Mouse (Mus musculus) embryonic facial prominence, embryonic 14.5 days (tissue): ENCODE measurements around the gene Tnfrsf1b. TPM values are rescaled to one million over a fixed set of nuclear protein-coding genes. Genes with fewer than 3 reads are reported as not detected.

ENCODE experiments used
- ATAC-seq: fragments of 200-750 bp; cut with Nextera tagmentation; 2 replicates; pipeline ENCODE4 v1.8.0; 2017; ENCODE audit warnings: low read depth, moderate number of reproducible peaks, moderate TSS enrichment
- DNase-seq: peaks from one replicate; pipeline ENCODE4 v3.0.0-alpha.2; 2015; ENCODE audit warnings: low spot score
- H3K27ac ChIP-seq: fragments of 300-500 bp; sonication (generic); replicated peaks from 2 replicates; pipeline ENCODE4 v1.5.1; 2014; ENCODE audit warnings: low read depth, mild to moderate bottlenecking, low read length, moderate library complexity
- H3K27me3 ChIP-seq: fragments of 300-500 bp; sonication (generic); replicated peaks from 2 replicates; pipeline ENCODE4 v1.6.1; 2014; ENCODE audit warnings: low read length; ENCODE audit not compliant: control insufficient read depth, insufficient read depth
- H3K36me3 ChIP-seq: fragments of 300-500 bp; sonication (generic); 2 replicates; pipeline ENCODE4 v1.6.1; 2014; ENCODE audit warnings: low read length, mixed read lengths; ENCODE audit not compliant: control insufficient read depth, insufficient read depth
- H3K4me1 ChIP-seq: fragments of 300-500 bp; sonication (generic); 2 replicates; pipeline ENCODE4 v1.6.1; 2014; ENCODE audit warnings: antibody characterized with exemption, low read length; ENCODE audit not compliant: control insufficient read depth, insufficient read depth
- H3K4me2 ChIP-seq: fragments of 300-500 bp; sonication (generic); 2 replicates; pipeline ENCODE4 v1.6.1; 2014; ENCODE audit warnings: low read depth, mild to moderate bottlenecking, low read length, moderate library complexity, mixed read lengths
- H3K4me3 ChIP-seq: fragments of 300-500 bp; sonication (generic); 2 replicates; pipeline ENCODE4 v1.5.1; 2014; ENCODE audit warnings: low read depth, mild to moderate bottlenecking, low read length
- H3K9ac ChIP-seq: fragments of 300-500 bp; sonication (generic); 2 replicates; pipeline ENCODE4 v1.6.1; 2014; ENCODE audit warnings: low read depth, mild to moderate bottlenecking, low read length, moderate library complexity, mixed read lengths
- H3K9me3 ChIP-seq: fragments of 300-500 bp; sonication (generic); 2 replicates; pipeline ENCODE4 v1.6.1; 2016; ENCODE audit warnings: low read length; ENCODE audit not compliant: control insufficient read depth
- WGBS: fragments of 180-500 bp; shearing (Covaris S2); extraction: QIAGEN DNeasy Blood & Tissue Kit; methylation state at CpG from one replicate; pipeline ENCODE4 v1.1.7; 2014; 5-methylcytosine and 5-hydroxymethylcytosine counted together
- polyA plus RNA-seq: library from polyadenylated mRNA; unstranded; fragments of >200 nt; fragmentation: Nextera tagmentation; extraction: Ambion mirVana; gene quantifications from 2 replicates; pipeline ENCODE4 v1.2.1, GENCODE M21; 2014

Tnfrsf1b gene
- polyA plus RNA-seq, 1 experiment from 2014 or later: 4.5 TPM

DNA sequence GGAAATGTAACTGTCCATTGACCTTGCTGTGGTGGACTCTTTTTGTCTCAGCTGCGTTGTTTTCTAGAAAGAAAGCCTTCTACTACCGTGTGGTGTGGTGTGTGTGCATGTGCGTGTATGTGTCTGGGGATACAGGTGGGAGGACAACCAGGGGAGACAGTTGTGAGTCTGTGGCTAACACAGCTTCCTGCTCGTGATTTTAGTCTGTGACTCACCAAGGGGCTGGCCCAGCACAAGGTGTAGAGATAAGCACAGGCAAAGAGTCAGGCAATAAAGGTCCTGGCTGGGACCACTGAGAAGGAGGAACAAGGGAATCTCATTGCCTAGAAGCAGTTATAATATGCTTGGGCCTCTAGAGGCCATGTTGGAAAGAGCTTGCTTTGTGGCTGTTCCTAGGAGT is 3.3 kb upstream of the Tnfrsf1b start:
- H3K27ac ChIP-seq: no peak overlapping the region
- no peak for DNase-seq
- H3K4me1 ChIP-seq: 0 out of 2 replicates have a peak, but pooled peaks cover 3% of the 10 kb centered on the region
- H3K9ac ChIP-seq: no peak overlapping the region
- 75% methylated on average over 4 of the region's 4 CpGs for WGBS
- H3K9me3 ChIP-seq: no peaks in the 10 kb centered on the region
- no peaks in the 10 kb centered on the region for H3K36me3 ChIP-seq
- H3K4me2 ChIP-seq: no peak overlapping the region
- no peak overlapping the region for H3K4me3 ChIP-seq
- ATAC-seq: no peak
- H3K27me3 ChIP-seq: peaks cover 29% of the 10 kb centered on the region

DNA sequence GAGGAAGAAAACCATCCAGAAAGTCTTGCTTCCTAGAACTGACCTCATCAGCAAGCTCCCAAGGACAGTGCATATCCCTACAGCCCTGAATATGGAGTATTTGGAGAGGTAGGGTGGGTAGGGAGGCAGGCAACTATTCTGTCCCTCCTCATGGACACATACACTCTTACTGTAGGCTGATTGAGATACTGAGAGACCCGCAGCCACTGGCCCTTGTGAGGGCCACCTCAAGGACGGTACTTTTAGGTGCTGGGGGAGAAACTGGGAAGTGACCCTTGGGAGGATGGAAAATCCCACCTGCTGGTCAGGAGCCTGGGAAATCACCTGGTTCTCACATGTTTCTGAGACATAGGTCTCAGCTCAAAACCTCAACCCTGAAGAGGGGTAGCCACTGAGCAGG is 886 bp upstream of the Tnfrsf1b start:
- WGBS: 63% methylated on average over 2 of the region's 2 CpGs

GRCm38 (mm10) chr4:145245581-145245980 is 1.1 kb downstream of the Tnfrsf1b start:
- no peak overlapping the region; the same call in 1 of the 2 replicates for H3K4me2 ChIP-seq

More for the DNA sequence above, 886 bp upstream of the Tnfrsf1b start:
- H3K27me3 ChIP-seq: peaks cover 31% of the 10 kb centered on the region
- 0 out of 2 replicates have a peak, but pooled peaks cover 3% of the 10 kb centered on the region for H3K4me1 ChIP-seq
- no peak overlapping the region for H3K27ac ChIP-seq
- H3K4me2 ChIP-seq: no peak overlapping the region
- ATAC-seq: no peak
- no peak overlapping the region for H3K4me3 ChIP-seq
- no peak overlapping the region for H3K9ac ChIP-seq
- no peaks in the 10 kb centered on the region for H3K36me3 ChIP-seq
- no peak for DNase-seq
- no peaks in the 10 kb centered on the region for H3K9me3 ChIP-seq

GRCm38 (mm10) chr4:145244676-145245075 is 2.0 kb downstream of the Tnfrsf1b start:
- WGBS: 92% methylated on average over 2 of the region's 2 CpGs
- ATAC-seq (no peak), DNase-seq (no peak)
- Histone ChIP-seq H3K9me3 (no peaks in the 10 kb centered on the region), H3K27me3 (peaks cover 31% of the 10 kb centered on the region), H3K27ac (no peak overlapping the region), H3K36me3 (no peaks in the 10 kb centered on the region), H3K4me3 (no peak overlapping the region), H3K4me2 (no peak overlapping the region), H3K4me1 (peaks cover 5% of the 10 kb centered on the region; the same call in 1 of the 2 replicates), H3K9ac (no peak overlapping the region)

More at GRCm38 (mm10) chr4:145245581-145245980, 1.1 kb downstream of the Tnfrsf1b start:
- no peak for ATAC-seq
- no peak overlapping the region for H3K9ac ChIP-seq
- H3K36me3 ChIP-seq: no peaks in the 10 kb centered on the region
- no peak overlapping the region for H3K27ac ChIP-seq
- 0 out of 2 replicates have a peak, but pooled peaks cover 3% of the 10 kb centered on the region for H3K4me1 ChIP-seq
- DNase-seq: no peak
- H3K9me3 ChIP-seq: no peaks in the 10 kb centered on the region
- WGBS: 88% methylated on average over 3 of the region's 3 CpGs
- no peak overlapping the region for H3K4me3 ChIP-seq
- H3K27me3 ChIP-seq: peaks cover 31% of the 10 kb centered on the region

DNA sequence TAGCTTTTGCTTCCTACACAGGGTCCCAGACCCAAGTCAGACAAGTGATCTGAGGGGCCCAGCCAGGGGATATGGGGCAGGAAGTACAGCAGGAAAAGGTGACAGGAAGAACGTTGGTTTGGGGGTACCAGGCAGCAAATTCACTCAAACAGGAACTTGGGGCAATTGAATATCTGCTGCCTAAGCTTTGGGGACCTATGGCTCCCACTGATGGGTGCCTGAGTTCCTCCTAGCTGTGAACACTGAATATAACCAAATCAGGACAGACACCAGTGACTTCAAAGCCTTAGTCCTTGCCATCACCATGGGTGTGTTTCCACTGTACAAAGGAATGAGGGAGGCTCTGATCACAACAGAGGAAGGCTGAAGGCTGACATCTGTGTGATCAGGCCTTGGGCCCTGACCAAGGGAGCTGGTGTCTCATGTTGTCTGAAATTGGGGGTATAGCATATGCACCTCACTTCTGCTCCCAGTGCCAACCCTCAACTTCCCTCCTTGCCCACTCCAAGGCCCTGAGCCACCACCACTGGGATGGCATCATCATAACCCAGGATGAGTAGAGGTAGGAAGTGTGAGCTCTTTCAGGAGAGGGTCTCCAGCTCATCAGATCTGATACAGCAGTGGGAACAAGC is 3.8 kb downstream of the Tnfrsf1b start:
- no peak overlapping the region for H3K4me3 ChIP-seq
- no peak overlapping the region for H3K4me2 ChIP-seq
- 57% methylated on average over 1 of the region's 1 CpGs for WGBS
- H3K9me3 ChIP-seq: no peaks in the 10 kb centered on the region
- H3K36me3 ChIP-seq: no peaks in the 10 kb centered on the region
- H3K27me3 ChIP-seq: peaks cover 29% of the 10 kb centered on the region
- DNase-seq: no peak
- H3K27ac ChIP-seq: no peak overlapping the region
- ATAC-seq: no peak
- peaks cover 7% of the 10 kb centered on the region; the same call in 1 of the 2 replicates for H3K4me1 ChIP-seq
- no peak overlapping the region for H3K9ac ChIP-seq

DNA sequence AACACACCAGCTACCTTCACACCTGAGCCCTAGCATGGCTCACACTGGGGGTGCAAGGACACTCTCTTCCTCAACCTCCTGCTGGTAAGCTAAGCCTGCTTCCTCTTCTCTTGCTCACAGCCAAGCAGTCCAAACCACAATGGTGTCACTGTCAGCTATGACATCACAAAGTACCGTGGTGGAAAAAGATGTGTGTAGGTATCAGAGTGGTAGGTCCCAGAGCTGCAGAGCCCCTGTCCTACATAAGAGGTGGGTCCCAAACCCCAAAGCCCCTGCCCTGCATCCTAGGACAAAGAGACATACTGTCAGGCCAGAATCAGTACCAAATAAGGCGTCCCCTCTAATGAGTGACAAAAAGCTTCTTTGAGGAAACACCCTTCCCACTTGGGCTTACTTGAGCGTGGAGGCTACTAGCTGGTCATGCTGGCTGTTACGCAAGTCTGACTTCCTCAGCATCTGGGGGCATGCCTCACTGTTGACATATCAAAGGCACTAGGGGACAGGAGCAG is 5.9 kb downstream of the Tnfrsf1b start:
- Histone ChIP-seq H3K4me3 (no peak overlapping the region), H3K4me1 (peaks cover 4% of the 10 kb centered on the region; the same call in 1 of the 2 replicates), H3K4me2 (no peak overlapping the region), H3K27ac (no peak overlapping the region), H3K27me3 (peaks cover 9% of the 10 kb centered on the region), H3K9ac (no peak overlapping the region), H3K36me3 (no peaks in the 10 kb centered on the region), H3K9me3 (no peaks in the 10 kb centered on the region)
- 50% methylated on average over 4 of the region's 4 CpGs for WGBS
- ATAC-seq (no peak), DNase-seq (no peak)

DNA sequence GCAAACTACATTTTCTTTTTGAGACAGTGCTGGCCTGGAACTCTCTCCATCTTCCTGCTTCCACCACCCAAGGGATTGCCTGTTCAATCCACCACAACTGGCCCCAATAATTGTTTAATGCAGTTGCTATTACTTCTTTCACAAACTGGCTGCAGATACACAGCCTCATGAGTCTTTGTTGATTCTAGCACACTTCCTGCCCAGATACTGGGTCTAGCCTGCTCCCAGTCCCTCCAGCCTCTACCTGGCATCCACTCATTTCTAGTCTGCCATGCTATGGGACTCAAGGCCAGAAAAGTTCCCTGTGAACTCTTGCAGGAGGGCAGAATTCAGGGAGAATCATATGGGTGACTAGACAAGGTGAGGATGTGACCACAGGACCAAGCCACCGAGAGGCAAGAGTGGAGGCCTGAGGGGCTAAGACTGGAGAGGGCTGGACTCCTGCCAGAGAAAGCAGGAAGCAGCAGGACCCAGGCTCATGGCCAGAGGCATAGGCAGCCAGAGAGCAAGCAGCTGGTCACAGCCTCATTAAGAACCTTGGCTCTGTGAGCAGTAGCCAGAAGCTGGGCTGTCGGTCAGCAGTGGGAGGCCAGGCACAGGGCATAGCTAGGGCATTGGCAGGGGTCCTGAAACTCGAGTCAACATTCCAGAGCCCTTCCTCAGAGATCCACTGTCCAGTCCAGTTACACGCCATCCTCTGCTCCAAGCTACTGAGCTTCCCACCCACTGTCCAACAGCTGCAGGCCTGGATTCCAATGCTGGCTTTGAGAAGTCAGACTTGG is 7.4 kb downstream of the Tnfrsf1b start:
- no peak overlapping the region for H3K4me2 ChIP-seq
- no peak overlapping the region for H3K27ac ChIP-seq
- H3K4me1 ChIP-seq: peaks cover 4% of the 10 kb centered on the region; the same call in 1 of the 2 replicates
- H3K9ac ChIP-seq: no peak overlapping the region
- H3K4me3 ChIP-seq: no peak overlapping the region
- DNase-seq (peak; percentile 64), ATAC-seq (peak; percentile 65; the same call in 1 of the 2 replicates)
- WGBS: 19% methylated on average over 4 of the region's 4 CpGs
- no peaks in the 10 kb centered on the region for H3K27me3 ChIP-seq
- H3K36me3 ChIP-seq: no peaks in the 10 kb centered on the region
- H3K9me3 ChIP-seq: no peaks in the 10 kb centered on the region

- no peak for DNase-seq
- H3K4me1 ChIP-seq: peaks cover 4% of the 10 kb centered on the region; the same call in 1 of the 2 replicates
- 86% methylated on average over 7 of the region's 7 CpGs for WGBS
- no peak overlapping the region for H3K27ac ChIP-seq
- H3K9me3 ChIP-seq: no peaks in the 10 kb centered on the region
- no peak overlapping the region for H3K9ac ChIP-seq
- no peaks in the 10 kb centered on the region for H3K36me3 ChIP-seq
- ATAC-seq: no peak
- H3K27me3 ChIP-seq: no peaks in the 10 kb centered on the region
- no peak overlapping the region for H3K4me3 ChIP-seq
- no peak overlapping the region for H3K4me2 ChIP-seq
Measured at GRCm38 (mm10) chr4:145236027-145236426, 10.6 kb downstream of the Tnfrsf1b start.
